Mouse (Mus musculus) central nervous system, embryonic 18 days (tissue): Measurements from ENCODE around the gene Trf. TPM values are rescaled to one million over a fixed set of nuclear protein-coding genes. Genes with fewer than 3 reads are reported as not detected.

Experiments
- polyA plus RNA-seq: library from polyadenylated mRNA; depleted of rRNA; stranded (reverse); fragments of >200 nt; gene quantifications from 2 replicates; pipeline ENCODE4 v1.2.3, GENCODE M21; 2012; rRNA removed

Trf gene
- 10.8 and 11.7 TPM in 2 replicates for polyA plus RNA-seq

GRCm38 (mm10) chr9:103230151-103230951 is at the start of gene Trf, which contains the start of gene Gm20425:
Gene Trf (minus strand): TSS chr9:103230444.
Gene Gm20425 (minus strand): TSS chr9:103230307.

GRCm38 (mm10) chr9:103201561-103202260 is 28.5 kb downstream of the Trf start, which contains the start of gene Srprb:
Gene Srprb (minus strand): TSS chr9:103202137.

Other genes with a start within 250 kb of the Trf start
- gene Slco2a1, start 241.7 kb downstream of the Trf start, polyA plus RNA-seq, result 3.0 and 3.7 TPM in 2 replicates
- gene Rab6b, start 118.7 kb downstream of the Trf start, polyA plus RNA-seq, result 106 and 117 TPM in 2 replicates
- 47.8 and 48.9 TPM in 2 replicates for gene Srprb, start 28.3 kb downstream of the Trf start, polyA plus RNA-seq
- not detected in 2 replicates for gene Gm20425, start 137 bp downstream of the Trf start, polyA plus RNA-seq
- 0.14 and 0.47 TPM in 2 replicates for gene 1300017J02Rik, start 74.6 kb upstream of the Trf start, polyA plus RNA-seq
- 24.3 and 26.5 TPM in 2 replicates for gene Topbp1, start 74.8 kb upstream of the Trf start, polyA plus RNA-seq
- gene Cdv3, start 135.4 kb upstream of the Trf start, polyA plus RNA-seq, result 62.4 and 68.1 TPM in 2 replicates
- gene Bfsp2, start 250.0 kb upstream of the Trf start, polyA plus RNA-seq, result 0.74 and 1.1 TPM in 2 replicates